ENCODE assay signal across 18 mouse cellular contexts in the genomic region with DNA sequence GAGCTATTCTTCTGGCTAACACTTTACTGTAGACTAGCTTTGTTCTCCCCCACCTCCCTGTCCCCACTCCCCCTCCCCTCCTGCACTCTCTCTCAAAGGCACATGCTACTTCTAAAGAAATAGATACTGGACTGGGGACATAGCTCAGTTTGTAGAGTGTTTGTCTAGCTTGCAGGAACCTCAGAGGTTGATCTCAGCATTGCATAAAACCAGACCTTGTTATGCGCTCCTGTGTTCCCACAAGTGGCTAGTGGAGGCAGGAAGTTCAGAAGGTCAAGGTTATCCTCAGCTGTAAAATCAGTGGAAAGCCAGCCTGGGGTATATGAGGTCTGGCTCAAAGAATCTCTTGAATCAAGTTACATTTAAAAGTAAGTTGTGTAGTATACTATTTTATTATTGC. TPM values are rescaled to one million over a fixed set of nuclear protein-coding genes. Genes with fewer than 3 reads are reported as not detected.
DNase-seq lines count a peak whose midpoint lies in the region; ATAC-seq and TF ChIP-seq lines count a peak whose summit lies in the region.
"Had no signal": no experiment of that assay in that cellular context is flagged by ENCODE, and none has a peak within 500 bp of the region (broad histone marks: within the 10 kb centered on the region; RNA-seq: fewer than 3 reads in every experiment).

No protein-coding gene starts in this region.

- TF ChIP-seq CTCF in gastrocnemius, adult 2 months (IDR thresholded peaks at IDR 0.05): no peak

- ATAC-seq in limb, embryonic 13.5 days (ENCODE audit: low FRiP score, low read depth): no peak; the same call in 1 of the 2 replicates
- 0 out of 2 replicates have a peak, but pooled peaks have one; percentile 21 for ATAC-seq in midbrain, embryonic 16.5 days
- no peak for ATAC-seq in midbrain, embryonic 13.5 days
- ATAC-seq: forebrain, embryonic 14.5 days had no signal

- intact Hi-C loops in gastrocnemius, adult 2 months (cut with DNase I): loop anchor here (5.0 kb wide), 1 partner anchor 63 kb away; no protein-coding TSS in a partner anchor
- intact Hi-C loops in gastrocnemius, postnatal 36 days (cut with DNase I): no loop called here

- H3K9ac ChIP-seq in limb, embryonic 13.5 days: no peak overlapping the region
- no peak overlapping the region for H3K9ac ChIP-seq in midbrain, embryonic 16.5 days (ENCODE audit: low read depth, low read length)
- no peak overlapping the region for H3K9ac ChIP-seq in midbrain, embryonic 13.5 days (replicated peaks)
- H3K9ac ChIP-seq: liver, embryonic 13.5 days; neural tube, embryonic 15.5 days had no signal

- H3K36me3 ChIP-seq in limb, embryonic 13.5 days: no peaks in the 10 kb centered on the region
- no peaks in the 10 kb centered on the region for H3K36me3 ChIP-seq in limb, embryonic 10.5 days
- no peaks in the 10 kb centered on the region for H3K36me3 ChIP-seq in midbrain, embryonic 16.5 days (ENCODE audit: control insufficient read depth, insufficient read depth, low read length)
- no peaks in the 10 kb centered on the region for H3K36me3 ChIP-seq in midbrain, embryonic 13.5 days
- H3K36me3 ChIP-seq: liver, embryonic 13.5 days; neural tube, embryonic 15.5 days had no signal

- H3K4me2 ChIP-seq in limb, embryonic 13.5 days (replicated peaks): peak overlapping the region; percentile 5; the same call in 1 of the 2 replicates
- H3K4me2 ChIP-seq in midbrain, embryonic 16.5 days (ENCODE audit: low read length): no peak overlapping the region
- H3K4me2 ChIP-seq in midbrain, embryonic 13.5 days (replicated peaks): no peak overlapping the region
- H3K4me2 ChIP-seq: liver, embryonic 13.5 days; neural tube, embryonic 15.5 days had no signal

- 0 out of 2 replicates have a peak overlapping the region, but pooled peaks have one; percentile 56 for H3K27ac ChIP-seq in gastrocnemius, adult 2 months
- no peak overlapping the region for H3K27ac ChIP-seq in limb, embryonic 13.5 days
- H3K27ac ChIP-seq in limb, embryonic 10.5 days: no peak overlapping the region
- H3K27ac ChIP-seq in midbrain, embryonic 16.5 days (ENCODE audit: low read length): no peak overlapping the region
- H3K27ac ChIP-seq in midbrain, embryonic 13.5 days: no peak overlapping the region
- H3K27ac ChIP-seq: heart, adult 2 months; liver, embryonic 13.5 days; neural tube, embryonic 15.5 days had no signal

- no peak for DNase-seq in gastrocnemius, adult 2 months
- DNase-seq in gastrocnemius, postnatal 36 days: no peak
- no peak for DNase-seq in limb, embryonic 10.5 days (ENCODE audit: low spot score)
- no peak for DNase-seq in right cerebral cortex, postnatal 14 days
- DNase-seq in thymus, postnatal 14 days: no peak
- DNase-seq: adrenal gland, adult 8-10 months; cerebellum, adult 11-12 months; cerebellum, postnatal 36 days; heart, adult 2 months; kidney, postnatal 14 days; liver, embryonic 13.5 days; retina, postnatal 1 day; thymus, adult 2 months had no signal

- H3K4me3 ChIP-seq in gastrocnemius, adult 2 months: no peak overlapping the region
- H3K4me3 ChIP-seq in limb, embryonic 13.5 days: no peak overlapping the region
- no peak overlapping the region for H3K4me3 ChIP-seq in limb, embryonic 10.5 days
- H3K4me3 ChIP-seq in midbrain, embryonic 16.5 days (ENCODE audit: low read depth, low read length): no peak overlapping the region
- no peak overlapping the region for H3K4me3 ChIP-seq in midbrain, embryonic 13.5 days (replicated peaks)
- H3K4me3 ChIP-seq: heart, adult 2 months; liver, embryonic 13.5 days; neural tube, embryonic 15.5 days had no signal

- no peaks in the 10 kb centered on the region for H3K9me3 ChIP-seq in limb, embryonic 13.5 days
- no peaks in the 10 kb centered on the region for H3K9me3 ChIP-seq in limb, embryonic 10.5 days (replicated peaks)
- no peaks in the 10 kb centered on the region for H3K9me3 ChIP-seq in midbrain, embryonic 16.5 days (replicated peaks; ENCODE audit: control insufficient read depth, low read length, poor library complexity, severe bottlenecking)
- no peaks in the 10 kb centered on the region for H3K9me3 ChIP-seq in midbrain, embryonic 13.5 days
- H3K9me3 ChIP-seq: liver, embryonic 13.5 days; neural tube, embryonic 15.5 days had no signal

- peaks cover 11% of the 10 kb centered on the region for H3K4me1 ChIP-seq in limb, embryonic 13.5 days
- H3K4me1 ChIP-seq in limb, embryonic 10.5 days: peaks cover 18% of the 10 kb centered on the region
- H3K4me1 ChIP-seq in midbrain, embryonic 16.5 days (ENCODE audit: control insufficient read depth, insufficient read depth, low read length): peaks cover under 1% of the 10 kb centered on the region
- peaks cover 3% of the 10 kb centered on the region; the same call in 1 of the 2 replicates for H3K4me1 ChIP-seq in midbrain, embryonic 13.5 days (replicated peaks)
- H3K4me1 ChIP-seq: liver, embryonic 13.5 days had no signal

- WGBS in limb, embryonic 13.5 days: 26% methylated on average over 1 of the region's 1 CpGs
- WGBS in limb, embryonic 10.5 days: 61% methylated on average over 1 of the region's 1 CpGs
- WGBS in midbrain, embryonic 16.5 days: 69% methylated on average over 1 of the region's 1 CpGs
- WGBS in midbrain, embryonic 13.5 days: 65% methylated on average over 1 of the region's 1 CpGs

- no peaks in the 10 kb centered on the region for H3K27me3 ChIP-seq in limb, embryonic 13.5 days
- H3K27me3 ChIP-seq in limb, embryonic 10.5 days (ENCODE audit: low read depth, poor library complexity, severe bottlenecking): no peaks in the 10 kb centered on the region
- H3K27me3 ChIP-seq in midbrain, embryonic 16.5 days (ENCODE audit: control insufficient read depth, insufficient read depth, low read depth, low read length): no peaks in the 10 kb centered on the region
- no peaks in the 10 kb centered on the region for H3K27me3 ChIP-seq in midbrain, embryonic 13.5 days
- H3K27me3 ChIP-seq: liver, embryonic 13.5 days; neural tube, embryonic 15.5 days had no signal

RNA-seq across cellular contexts. Expression of gene Stim2, which starts 36.4 kb away (rescaled TPM):
- 10 to 100 TPM; 34.1 to 58.6 TPM for total RNA-seq in gastrocnemius, adult 2 months (2021)
- total RNA-seq in gastrocnemius, postnatal 36 days (2021): 10 to 100 TPM; 35.7 to 49.3 TPM
- 13.5 and 15.6 TPM in 2 replicates for polyA plus RNA-seq in limb, embryonic 13.5 days (2015; fragmentation: Nextera tagmentation; extraction: Ambion mirVana)
- polyA plus RNA-seq in limb, embryonic 10.5 days (2016; fragmentation: Nextera tagmentation; extraction: Ambion mirVana): 11.5 and 14.1 TPM in 2 replicates
- 26.3 and 28.9 TPM in 2 replicates for polyA plus RNA-seq in midbrain, embryonic 16.5 days (2015; fragmentation: Nextera tagmentation; extraction: Ambion mirVana)
- polyA plus RNA-seq in midbrain, embryonic 13.5 days (2015; fragmentation: Nextera tagmentation; extraction: Ambion mirVana): 17.8 and 20.3 TPM in 2 replicates
